Mouse (Mus musculus): ENCODE results near the gene Myo1e. TPM values are rescaled to one million over a fixed set of nuclear protein-coding genes. Genes with fewer than 3 reads are reported as not detected.

The Myo1e gene
- polyA plus RNA-seq, 1 experiment: 4.9 TPM

DNA sequence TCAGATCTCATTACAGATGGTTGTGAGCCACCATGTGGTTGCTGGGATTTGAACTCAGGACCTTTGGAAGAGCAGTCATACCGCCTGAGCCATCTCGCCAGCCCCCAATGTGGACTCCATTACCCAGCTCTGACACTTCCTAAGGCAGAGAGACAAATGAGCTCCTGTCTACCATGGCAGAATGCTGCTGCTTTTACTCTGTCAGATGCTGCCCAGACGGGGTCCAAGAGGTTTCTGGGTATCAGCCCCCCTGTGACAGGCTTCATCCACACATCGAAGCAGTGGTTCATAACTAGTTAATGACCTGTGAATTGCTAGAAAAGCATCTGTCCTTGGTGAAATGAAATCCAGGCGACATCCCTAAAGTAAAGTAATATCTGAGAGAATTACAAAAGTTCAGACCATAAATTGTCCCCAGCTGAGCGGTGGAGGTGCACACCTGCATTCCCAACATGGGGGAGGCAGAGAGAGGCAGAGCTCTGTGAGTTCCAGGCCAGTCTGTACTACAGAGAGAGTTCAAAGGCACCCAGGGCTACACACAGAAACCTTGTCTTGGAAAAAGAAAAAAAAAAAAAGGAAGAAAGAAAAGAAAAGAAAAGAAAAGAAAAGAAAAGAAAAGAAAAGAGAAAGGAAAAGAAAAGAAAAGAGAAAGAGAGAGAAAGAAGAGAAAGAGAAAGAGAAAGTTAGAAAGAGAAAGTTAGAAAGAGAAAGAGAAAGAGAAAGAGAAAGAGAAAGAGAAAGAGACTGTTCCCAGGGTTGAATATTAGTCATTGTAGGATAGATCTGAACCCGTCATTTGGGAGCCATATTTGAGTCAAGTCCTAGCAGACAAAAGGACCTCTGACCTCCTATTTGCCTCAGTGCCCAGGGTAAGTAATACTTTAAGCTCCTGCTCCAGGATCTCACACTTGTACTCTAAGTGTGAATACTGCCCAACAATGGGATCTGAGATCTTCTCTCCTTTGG is 172.6 kb downstream of the Myo1e start:
- no peaks in the 10 kb centered on the region; the same call in 1 of the 2 replicates for H3K4me1 ChIP-seq (ENCODE audit: control insufficient read depth, insufficient read depth, low read length)
- 84% methylated on average over 7 of the region's 7 CpGs for WGBS
- H3K4me3 ChIP-seq (replicated peaks; ENCODE audit: control insufficient read depth, low read depth, low read length): no peak overlapping the region
- TF ChIP-seq CTCF (IDR thresholded peaks at IDR 0.05; ENCODE audit: control insufficient read depth, insufficient read depth, low read length): no peak
- TF ChIP-seq POLR2A (IDR thresholded peaks at IDR 0.05; ENCODE audit: borderline replicate concordance, control insufficient read depth, low read depth, low read length): no peak
- no peak overlapping the region for H3K27ac ChIP-seq (ENCODE audit: control insufficient read depth, insufficient read depth, low read depth, low read length, poor library complexity)

DNA sequence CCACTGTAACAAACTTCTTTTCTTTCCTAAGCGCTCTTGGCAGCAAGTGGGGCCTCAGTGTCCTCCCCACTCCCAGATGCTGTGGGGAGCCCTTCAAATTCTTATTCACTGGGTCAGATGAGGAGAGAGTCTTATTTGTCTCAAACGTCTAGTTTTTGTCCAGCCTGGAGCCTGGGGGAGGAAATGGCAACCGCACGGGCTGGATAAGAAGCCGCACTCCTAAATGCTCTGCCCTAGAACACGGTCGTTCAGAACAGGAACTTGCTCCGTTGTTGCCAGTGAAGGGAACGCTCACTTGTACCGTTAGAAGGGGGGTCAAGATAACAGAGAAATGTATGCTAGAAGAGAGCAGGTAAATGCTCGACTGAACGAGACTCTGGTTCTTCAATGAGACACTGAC is 174.9 kb downstream of the Myo1e start:
- 25% methylated on average over 12 of the region's 12 CpGs for WGBS
- peaks cover 1% of the 10 kb centered on the region for H3K4me1 ChIP-seq (ENCODE audit: control insufficient read depth, insufficient read depth, low read length)

DNA sequence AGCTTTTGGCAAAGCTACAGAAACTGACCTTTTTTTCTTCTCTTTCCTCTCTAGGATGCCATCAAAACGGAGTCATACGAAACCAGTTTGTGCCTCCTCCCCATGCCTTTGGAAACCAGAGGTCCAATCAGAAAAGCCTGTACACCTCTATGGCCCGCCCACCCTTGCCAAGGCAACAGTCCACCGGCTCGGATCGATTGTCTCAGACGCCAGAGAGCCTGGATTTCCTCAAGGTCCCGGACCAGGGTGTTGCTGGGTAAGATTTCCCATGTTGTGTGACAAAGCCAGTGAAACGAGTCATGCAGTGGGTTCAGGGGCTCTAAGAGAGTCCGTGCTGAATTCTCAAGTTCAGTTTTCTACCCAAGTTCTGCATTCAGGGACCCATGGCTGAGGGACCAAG is 176.6 kb downstream of the Myo1e start:
- Histone ChIP-seq H3K27ac (ENCODE audit: control insufficient read depth, insufficient read depth, low read depth, low read length, poor library complexity) (no peak overlapping the region), H3K4me1 (ENCODE audit: control insufficient read depth, insufficient read depth, low read length) (peaks cover 1% of the 10 kb centered on the region), H3K4me3 (replicated peaks; ENCODE audit: control insufficient read depth, low read depth, low read length) (no peak overlapping the region)
- 77% methylated on average over 10 of the region's 10 CpGs for whole genome bisulfite sequencing
- TF ChIP-seq POLR2A (IDR thresholded peaks at IDR 0.05; ENCODE audit: borderline replicate concordance, control insufficient read depth, low read depth, low read length) (no peak), CTCF (IDR thresholded peaks at IDR 0.05; ENCODE audit: control insufficient read depth, insufficient read depth, low read length) (no peak)

More for the DNA sequence above, 174.9 kb downstream of the Myo1e start:
- Histone ChIP-seq H3K4me3 (replicated peaks; ENCODE audit: control insufficient read depth, low read depth, low read length) (no peak overlapping the region), H3K27ac (ENCODE audit: control insufficient read depth, insufficient read depth, low read depth, low read length, poor library complexity) (no peak overlapping the region)
- TF ChIP-seq POLR2A (IDR thresholded peaks at IDR 0.05; ENCODE audit: borderline replicate concordance, control insufficient read depth, low read depth, low read length) (no peak), CTCF (IDR thresholded peaks at IDR 0.05; ENCODE audit: control insufficient read depth, insufficient read depth, low read length) (no peak)

DNA sequence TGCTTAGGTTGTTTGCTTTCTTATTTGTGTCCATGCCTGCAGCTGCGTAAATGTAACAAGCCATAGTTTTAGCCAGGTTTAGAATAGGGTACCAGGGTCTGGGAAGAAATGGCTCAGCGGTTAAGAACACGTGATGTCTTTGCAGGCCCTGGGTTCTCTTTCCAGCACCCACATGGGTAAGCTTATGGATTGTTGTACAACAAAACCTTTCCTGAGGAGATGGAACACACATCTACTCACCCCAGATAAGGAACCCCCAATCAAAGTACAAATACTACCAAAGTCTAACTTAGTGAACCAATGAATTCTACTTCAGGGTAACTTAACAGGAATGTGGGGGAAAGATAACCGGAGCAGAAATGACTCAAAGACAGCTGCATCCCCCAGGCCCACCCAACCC is 177.3 kb downstream of the Myo1e start:
- WGBS: 86% methylated on average over 4 of the region's 4 CpGs
- TF ChIP-seq CTCF (IDR thresholded peaks at IDR 0.05; ENCODE audit: control insufficient read depth, insufficient read depth, low read length) (no peak), POLR2A (IDR thresholded peaks at IDR 0.05; ENCODE audit: borderline replicate concordance, control insufficient read depth, low read depth, low read length) (no peak)
- no peak overlapping the region for H3K27ac ChIP-seq (ENCODE audit: control insufficient read depth, insufficient read depth, low read depth, low read length, poor library complexity)
- H3K4me3 ChIP-seq (replicated peaks; ENCODE audit: control insufficient read depth, low read depth, low read length): no peak overlapping the region
- peaks cover 1% of the 10 kb centered on the region for H3K4me1 ChIP-seq (ENCODE audit: control insufficient read depth, insufficient read depth, low read length)

DNA sequence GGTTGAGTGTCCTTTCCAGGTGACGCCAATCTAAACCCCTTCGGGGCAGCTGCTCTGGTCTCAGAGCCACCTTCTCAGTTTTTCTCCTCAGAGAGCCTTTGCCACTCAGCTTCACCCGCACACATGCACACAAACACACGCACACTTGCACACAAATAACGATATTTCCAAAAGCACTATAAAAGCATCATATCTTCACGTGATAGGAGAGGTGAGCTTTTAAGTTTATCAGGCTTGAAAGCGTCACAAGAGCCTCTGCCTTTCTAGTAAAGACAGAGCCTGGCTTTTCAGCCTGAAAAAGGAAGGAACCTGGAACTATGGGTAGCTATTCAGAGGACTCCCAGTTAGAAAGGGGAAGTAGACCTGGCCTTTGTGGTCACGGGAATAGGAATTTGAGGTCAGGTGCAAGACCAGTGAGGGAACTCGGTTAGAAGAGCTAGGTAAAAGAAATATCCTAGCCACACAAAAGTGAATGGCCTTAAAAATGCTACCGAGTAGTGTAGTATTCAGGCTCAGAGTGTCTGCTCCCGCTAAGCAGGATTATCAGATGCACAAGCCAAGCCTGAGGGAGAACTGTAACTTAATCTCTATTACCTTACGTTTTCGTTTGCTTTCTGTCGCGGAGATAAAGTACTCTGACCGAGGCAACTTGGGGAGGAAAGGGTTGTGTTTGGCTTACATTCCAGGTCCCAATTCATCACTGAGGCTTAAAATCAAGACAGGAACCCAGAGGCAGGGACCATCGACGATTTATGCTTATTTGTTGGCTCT is 178.0 kb downstream of the Myo1e start:
- Histone ChIP-seq H3K4me3 (replicated peaks; ENCODE audit: control insufficient read depth, low read depth, low read length) (no peak overlapping the region), H3K4me1 (ENCODE audit: control insufficient read depth, insufficient read depth, low read length) (peaks cover 1% of the 10 kb centered on the region), H3K27ac (ENCODE audit: control insufficient read depth, insufficient read depth, low read depth, low read length, poor library complexity) (no peak overlapping the region)
- TF ChIP-seq POLR2A (IDR thresholded peaks at IDR 0.05; ENCODE audit: borderline replicate concordance, control insufficient read depth, low read depth, low read length) (no peak), CTCF (IDR thresholded peaks at IDR 0.05; ENCODE audit: control insufficient read depth, insufficient read depth, low read length) (no peak)
- 27% methylated on average over 18 of the region's 18 CpGs for WGBS

DNA sequence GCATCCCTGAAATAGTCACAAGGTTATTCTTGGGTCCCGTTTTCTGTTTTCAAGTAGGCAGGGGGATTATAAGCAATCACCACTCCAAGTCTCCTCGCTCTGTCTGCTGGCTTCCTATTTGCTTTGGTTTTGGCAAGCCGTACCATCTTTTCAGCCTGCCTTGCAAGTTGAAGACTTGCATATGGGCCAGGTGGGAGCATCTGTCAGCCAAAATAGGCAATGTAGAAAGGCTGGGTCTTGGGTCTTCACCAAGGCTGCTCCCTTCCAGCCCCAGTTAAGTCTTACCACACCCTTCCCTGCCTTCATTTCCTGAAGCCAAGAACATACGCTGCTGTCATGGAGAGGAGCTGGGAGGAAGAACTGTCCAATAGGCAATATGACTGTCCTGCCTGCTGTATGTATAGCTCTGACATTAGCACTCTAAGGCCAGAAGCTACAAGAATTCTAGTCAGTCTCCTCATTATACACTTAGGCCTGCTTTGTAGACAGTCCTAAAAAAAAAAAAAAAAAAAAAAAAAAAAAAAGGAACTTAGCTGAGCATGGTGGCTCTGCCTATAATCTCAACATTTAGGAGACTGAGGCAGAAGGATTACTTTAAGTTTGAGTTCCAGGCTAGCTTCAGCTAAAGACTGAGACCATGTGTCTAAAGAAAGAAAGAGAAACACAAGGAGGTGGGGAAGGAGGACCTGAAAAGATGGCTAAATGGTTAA is 180.4 kb downstream of the Myo1e start:
- TF ChIP-seq CTCF (IDR thresholded peaks at IDR 0.05; ENCODE audit: control insufficient read depth, insufficient read depth, low read length): no peak
- 78% methylated on average over 4 of the region's 4 CpGs for WGBS
- Histone ChIP-seq H3K27ac (ENCODE audit: control insufficient read depth, insufficient read depth, low read depth, low read length, poor library complexity) (no peak overlapping the region), H3K4me3 (replicated peaks; ENCODE audit: control insufficient read depth, low read depth, low read length) (no peak overlapping the region), H3K4me1 (ENCODE audit: control insufficient read depth, insufficient read depth, low read length) (peaks cover 1% of the 10 kb centered on the region)

DNA sequence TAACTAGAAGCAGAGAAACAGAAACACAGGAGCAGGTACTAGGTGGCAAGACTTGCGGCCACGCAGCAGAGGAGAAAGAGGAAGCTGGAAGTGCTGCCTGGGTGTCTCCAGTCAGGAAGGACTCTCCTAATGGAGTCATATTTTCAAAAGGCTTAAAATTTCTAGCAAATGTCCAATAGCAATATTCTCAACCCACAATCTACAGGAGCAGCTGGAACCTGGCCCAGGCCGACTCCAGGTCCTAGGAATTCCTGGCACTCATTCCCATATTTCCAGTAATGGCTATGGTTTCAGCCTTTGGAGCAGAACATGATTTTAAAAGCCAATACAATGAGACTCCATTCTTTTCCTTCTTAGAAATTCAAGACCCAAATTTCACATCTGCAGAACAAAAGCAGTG is 182.4 kb downstream of the Myo1e start:
- TF ChIP-seq POLR2A (IDR thresholded peaks at IDR 0.05; ENCODE audit: borderline replicate concordance, control insufficient read depth, low read depth, low read length) (no peak), CTCF (IDR thresholded peaks at IDR 0.05; ENCODE audit: control insufficient read depth, insufficient read depth, low read length) (no peak)
- WGBS: 55% methylated on average over 3 of the region's 3 CpGs
- Histone ChIP-seq H3K27ac (ENCODE audit: control insufficient read depth, insufficient read depth, low read depth, low read length, poor library complexity) (no peak overlapping the region), H3K4me3 (replicated peaks; ENCODE audit: control insufficient read depth, low read depth, low read length) (no peak overlapping the region), H3K4me1 (ENCODE audit: control insufficient read depth, insufficient read depth, low read length) (peaks cover 1% of the 10 kb centered on the region)

DNA sequence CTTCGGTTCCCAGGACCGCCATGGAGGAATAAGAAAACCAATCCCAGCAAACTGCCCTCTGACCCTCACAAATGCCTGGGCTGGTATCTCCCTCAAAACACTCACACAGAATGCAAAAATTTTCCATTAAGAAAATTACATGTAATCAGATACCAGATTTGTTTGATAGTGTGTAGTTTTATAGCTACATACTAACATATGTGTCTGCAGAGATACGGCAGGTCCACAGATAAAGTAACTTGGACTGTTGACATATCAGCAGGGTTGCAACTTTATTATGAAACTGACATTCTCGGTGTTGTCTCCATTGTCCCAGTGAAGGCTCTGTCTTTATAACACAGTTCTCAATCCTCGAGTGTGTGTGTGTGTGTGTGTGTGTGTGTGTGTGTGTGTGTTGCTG is 183.9 kb downstream of the Myo1e start:
- no peaks in the 10 kb centered on the region for H3K4me1 ChIP-seq (ENCODE audit: control insufficient read depth, insufficient read depth, low read length)
- H3K27ac ChIP-seq (ENCODE audit: control insufficient read depth, insufficient read depth, low read depth, low read length, poor library complexity): no peak overlapping the region
- H3K4me3 ChIP-seq (replicated peaks; ENCODE audit: control insufficient read depth, low read depth, low read length): no peak overlapping the region
- no peak for TF ChIP-seq POLR2A (IDR thresholded peaks at IDR 0.05; ENCODE audit: borderline replicate concordance, control insufficient read depth, low read depth, low read length)
- no peak for TF ChIP-seq CTCF (IDR thresholded peaks at IDR 0.05; ENCODE audit: control insufficient read depth, insufficient read depth, low read length)
- WGBS: 66% methylated on average over 5 of the region's 5 CpGs
